Mouse (Mus musculus) myocyte (in vitro differentiated cells): ENCODE measurements at regions not wholly inside any gene's neighbourhood (a gene's known extent, or its start where the extent isn't known, plus 50 kb on each side); places are given as distances from the start of the nearest gene placed in this dataset.

Source experiments
- CEBPB ChIP-seq: IDR thresholded peaks from 2 replicates; pipeline ENCODE4 v1.6.1; 2011; ENCODE audit warnings: mild to moderate bottlenecking, moderate library complexity; ENCODE audit not compliant: poor library complexity, insufficient read depth, severe bottlenecking
- MAX ChIP-seq: IDR thresholded peaks from one replicate; pipeline ENCODE4 v1.6.1; 2011; ENCODE audit warnings: low read depth, mild to moderate bottlenecking, control low read depth
- POLR2A ChIP-seq: IDR thresholded peaks from one replicate; pipeline ENCODE4 v1.6.1; 2011; ENCODE audit warnings: low read depth, mild to moderate bottlenecking, control low read depth, moderate library complexity; ENCODE audit not compliant: insufficient read length
- SRF ChIP-seq: IDR thresholded peaks from one replicate; pipeline ENCODE4 v1.6.1; 2011; ENCODE audit warnings: low read depth; ENCODE audit not compliant: control insufficient read depth, insufficient read length
- USF1 ChIP-seq: IDR thresholded peaks from one replicate; pipeline ENCODE4 v1.6.1; 2011; ENCODE audit warnings: low read depth, mild to moderate bottlenecking, control low read depth, moderate library complexity

GRCm38 (mm10) chr6:93257130-93257841 is 314.0 kb upstream of the Adamts9 start:
- TF ChIP-seq POLR2A (no peak), CEBPB (no peak), USF1 (no peak), SRF (no peak), MAX (no peak)
